Mouse (Mus musculus): ENCODE data around the gene Clstn2.

DNA sequence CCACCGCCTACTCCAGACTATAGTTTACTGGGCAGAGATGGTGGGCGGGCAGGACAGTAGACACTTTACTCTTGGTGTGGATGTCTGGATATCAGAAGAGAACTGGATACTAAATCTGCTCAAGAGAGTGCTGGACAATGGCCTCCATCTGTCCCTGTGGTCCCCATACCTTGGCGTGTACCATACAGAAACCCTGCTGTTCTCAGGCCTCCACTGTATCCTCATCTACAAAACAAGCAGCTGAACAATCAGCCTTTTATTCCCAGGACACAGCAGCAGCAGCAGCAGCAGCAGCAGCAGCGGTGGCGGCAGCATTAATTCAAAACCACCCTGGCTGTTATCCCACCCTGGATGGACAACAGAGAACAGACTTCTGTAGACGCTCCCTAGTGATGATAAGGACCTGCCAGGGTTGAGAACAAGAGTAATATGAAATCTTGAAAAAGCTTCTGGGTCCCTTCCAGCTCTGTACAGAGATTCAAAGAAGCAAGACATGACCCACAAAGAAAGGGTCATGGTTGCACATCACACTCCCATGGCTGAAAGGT, 404.5 kb downstream of the Clstn2 start:
- no peak for TF ChIP-seq POLR2A (IDR thresholded peaks at IDR 0.05; ENCODE audit: low read depth, low read length)
- no peak for TF ChIP-seq CTCF (IDR thresholded peaks at IDR 0.05; ENCODE audit: extremely low read depth, insufficient read length, insufficient replicate concordance, low read depth, low read length)

Data from small intestine, adult 2 months (tissue).